Mouse (Mus musculus) MEL (cell line): ENCODE measurements around the gene Fgr. TPM values are rescaled to one million over a fixed set of nuclear protein-coding genes. Genes with fewer than 3 reads are reported as not detected.

Experiments used
- DNase-seq: peaks from one replicate; pipeline ENCODE4 v3.0.0; 2011; ENCODE audit warnings: low read depth, low spot score
- H3K27ac ChIP-seq: 2 replicates; pipeline ENCODE4 v1.5.1; 2012; ENCODE audit warnings: low read depth, mild to moderate bottlenecking, control low read depth, low read length, moderate library complexity; ENCODE audit not compliant: control insufficient read depth
- H3K27me3 ChIP-seq, 2 experiments: fragments of 150-350 bp in 1 of 2; sonication (generic) in 1 of 2; 2 replicates each; pipeline ENCODE4 v1.6.1; 2012; ENCODE audit warnings: low read length in 2 of 2, mild to moderate bottlenecking in 2 of 2, improper control_type of control experiment in 1 of 2, moderate library complexity in 1 of 2; ENCODE audit not compliant: insufficient read depth in 2 of 2, control insufficient read depth in 1 of 2
- H3K36me3 ChIP-seq, 2 experiments: 2 replicates each; pipeline ENCODE4 v1.6.1; 2012 to 2014; ENCODE audit warnings: low read length in 2 of 2, improper control_type of control experiment in 1 of 2, inconsistent platforms in 1 of 2, mild to moderate bottlenecking in 1 of 2; ENCODE audit not compliant: insufficient read depth in 2 of 2, control insufficient read depth in 1 of 2
- H3K4me1 ChIP-seq, 2 experiments: fragments of 150-350 bp in 1 of 2; sonication (generic) in 1 of 2; 2 replicates each; pipeline ENCODE4 v1.6.1; 2012; ENCODE audit warnings: low read length in 2 of 2, improper control_type of control experiment in 1 of 2, mild to moderate bottlenecking in 1 of 2; ENCODE audit not compliant: insufficient read depth in 2 of 2, control insufficient read depth in 1 of 2
- H3K4me3 ChIP-seq, 2 experiments: fragments of 150-350 bp in 1 of 2; sonication (generic) in 1 of 2; 2 replicates each; pipeline ENCODE4 v1.5.1; 2012; ENCODE audit warnings: low read depth in 2 of 2, low read length in 2 of 2, mild to moderate bottlenecking in 2 of 2, moderate library complexity in 2 of 2, control low read depth in 1 of 2, improper control_type of control experiment in 1 of 2; ENCODE audit not compliant: control insufficient read depth in 1 of 2, insufficient read depth in 1 of 2
- H3K79me2 ChIP-seq: 2 replicates; pipeline ENCODE4 v1.6.1; 2012; ENCODE audit warnings: mild to moderate bottlenecking, low read length, moderate library complexity; ENCODE audit not compliant: control insufficient read depth, poor library complexity, insufficient read depth
- H3K9ac ChIP-seq: 2 replicates; pipeline ENCODE4 v1.6.1; 2012; ENCODE audit warnings: low read depth, mild to moderate bottlenecking, control low read depth, low read length, moderate library complexity; ENCODE audit not compliant: control insufficient read depth, poor library complexity, severe bottlenecking
- H3K9me3 ChIP-seq: fragments of 150-350 bp; sonication (generic); replicated peaks from 2 replicates; pipeline ENCODE4 v1.6.1; 2012; ENCODE audit warnings: mild to moderate bottlenecking, low read length, improper control_type of control experiment, moderate library complexity; ENCODE audit not compliant: insufficient read depth
- CHD1 ChIP-seq: IDR thresholded peaks from 2 replicates; pipeline ENCODE4 v1.6.1; 2012; ENCODE audit warnings: low read depth, mild to moderate bottlenecking, inconsistent platforms, low read length, improper control_type of control experiment
- CTCF ChIP-seq, 3 experiments: IDR thresholded peaks in 2 of 3; conservative IDR thresholded peaks in 1 of 3; 2 replicates each; pipeline ENCODE4 v1.5.1; 2011 to 2012; ENCODE audit warnings: low read length in 3 of 3, low read depth in 2 of 3, mild to moderate bottlenecking in 2 of 3, improper control_type of control experiment in 1 of 3, inconsistent platforms in 1 of 3, mixed read lengths in 1 of 3, moderate library complexity in 1 of 3; ENCODE audit not compliant: control insufficient read depth in 1 of 3, insufficient read depth in 1 of 3, poor library complexity in 1 of 3, severe bottlenecking in 1 of 3
- EP300 ChIP-seq, 2 experiments: IDR thresholded peaks; 2 replicates each; pipeline ENCODE4 v1.6.1; 2011; ENCODE audit warnings: improper control_type of control experiment in 2 of 2, low read length in 2 of 2, low read depth in 1 of 2, mild to moderate bottlenecking in 1 of 2
- ETS1 ChIP-seq: IDR thresholded peaks from 2 replicates; pipeline ENCODE4 v1.6.1; 2012; ENCODE audit warnings: low read depth, mild to moderate bottlenecking, inconsistent platforms, low read length, improper control_type of control experiment, moderate library complexity
- GABPA ChIP-seq: IDR thresholded peaks from 2 replicates; pipeline ENCODE4 v1.6.1; 2012; ENCODE audit warnings: low read depth, mild to moderate bottlenecking, inconsistent platforms, low read length, improper control_type of control experiment, moderate library complexity
- HCFC1 ChIP-seq: IDR thresholded peaks from 2 replicates; pipeline ENCODE4 v1.6.1; 2012; ENCODE audit warnings: low read depth, mild to moderate bottlenecking, inconsistent platforms, low read length, improper control_type of control experiment, moderate library complexity
- MAZ ChIP-seq: IDR thresholded peaks from 2 replicates; pipeline ENCODE4 v1.6.1; 2012; ENCODE audit warnings: low read depth, mild to moderate bottlenecking, inconsistent platforms, low read length, improper control_type of control experiment
- MEF2A ChIP-seq: IDR thresholded peaks from 2 replicates; pipeline ENCODE4 v1.6.1; 2014; ENCODE audit warnings: low read depth, mild to moderate bottlenecking, inconsistent platforms, low read length, improper control_type of control experiment; ENCODE audit not compliant: poor library complexity, insufficient replicate concordance, severe bottlenecking; ENCODE audit errors: extremely low read depth
- NELFE ChIP-seq: IDR thresholded peaks from 2 replicates; pipeline ENCODE4 v1.6.1; 2011; ENCODE audit warnings: low read depth, low read length, improper control_type of control experiment
- POLR2A ChIP-seq, 2 experiments: IDR thresholded peaks; 2 replicates each; pipeline ENCODE4 v1.6.1; 2011 to 2012; ENCODE audit warnings: low read length in 2 of 2, mild to moderate bottlenecking in 2 of 2, control low read depth in 1 of 2, improper control_type of control experiment in 1 of 2, low read depth in 1 of 2, moderate library complexity in 1 of 2; ENCODE audit not compliant: control insufficient read depth in 1 of 2, insufficient read depth in 1 of 2, poor library complexity in 1 of 2
- RAD21 ChIP-seq: IDR thresholded peaks from 2 replicates; pipeline ENCODE4 v1.6.1; 2011; ENCODE audit warnings: mild to moderate bottlenecking, low read depth, low read length, improper control_type of control experiment
- SIN3A ChIP-seq: IDR thresholded peaks from 2 replicates; pipeline ENCODE4 v1.6.1; 2012; ENCODE audit warnings: low read length, improper control_type of control experiment, inconsistent platforms
- SMC3 ChIP-seq: IDR thresholded peaks from 2 replicates; pipeline ENCODE4 v1.6.1; 2011; ENCODE audit warnings: low read depth, low read length, improper control_type of control experiment
- TBP ChIP-seq: IDR thresholded peaks from 2 replicates; pipeline ENCODE4 v1.8.0; 2011; ENCODE audit warnings: low read depth, low read length, improper control_type of control experiment
- TCF12 ChIP-seq: IDR thresholded peaks from 2 replicates; pipeline ENCODE4 v1.6.1; 2014; ENCODE audit warnings: low read depth, mild to moderate bottlenecking, inconsistent platforms, low read length, improper control_type of control experiment, moderate library complexity
- ZC3H11A ChIP-seq: IDR thresholded peaks from 2 replicates; pipeline ENCODE4 v1.6.1; 2012; ENCODE audit warnings: low read depth, mild to moderate bottlenecking, inconsistent platforms, low read length, improper control_type of control experiment
- ZNF384 ChIP-seq: IDR thresholded peaks from 2 replicates; pipeline ENCODE4 v1.6.1; 2012; ENCODE audit warnings: low read depth, mild to moderate bottlenecking, inconsistent platforms, low read length, improper control_type of control experiment
- polyA plus RNA-seq, 2 experiments: library from polyadenylated mRNA; stranded (reverse) in 1 of 2; unstranded in 1 of 2; fragments of >175 nt in 1 of 2; fragments of >200 nt in 1 of 2; gene quantifications; 2 replicates each; pipeline versions ENCODE4 v1.2.1 to v1.2.4; 2012; ENCODE audit warnings: low replicate concordance in 2 of 2, low read depth in 1 of 2; ENCODE audit not compliant: insufficient read length in 2 of 2, insufficient read depth in 1 of 2, missing spikeins in 1 of 2
- total RNA-seq: library from RNA; depleted of rRNA; stranded (reverse); fragments of 300-350 nt; gene quantifications from 2 replicates; pipeline ENCODE4 v1.2.3, GENCODE M21; 2012

The Fgr gene
- total and polyA plus RNA-seq, 3 experiments = not detected

GRCm38 (mm10) chr4:132944776-132945175 is 29.1 kb upstream of the Fgr start:
- peaks cover 0 to 10% of the 10 kb centered on the region in 2 experiments; a peak in 2 of 4 replicates for H3K4me1 ChIP-seq
- no peak for DNase-seq
- TF ChIP-seq ZNF384 (no peak), ETS1 (no peak), SMC3 (no peak), RAD21 (no peak), MEF2A (no peak)
- no peaks in the 10 kb centered on the region; a peak in 1 of 4 replicates for H3K27me3 ChIP-seq
- H3K4me3 ChIP-seq = no peak overlapping the region
- H3K9ac ChIP-seq = no peak overlapping the region
- H3K36me3 ChIP-seq = peaks cover 0 to 4% of the 10 kb centered on the region in 2 experiments; a peak in 2 of 4 replicates
- no peak overlapping the region for H3K27ac ChIP-seq
- H3K79me2 ChIP-seq = peaks cover 1% of the 10 kb centered on the region; the same call in 1 of the 2 replicates
- H3K9me3 ChIP-seq = no peaks in the 10 kb centered on the region

GRCm38 (mm10) chr4:132945261-132946046 is 28.4 kb upstream of the Fgr start:
- TF ChIP-seq CTCF (IDR thresholded peaks at IDR 0.05 in 2 of 3, conservative IDR thresholded peaks at IDR 0.05 in 1 of 3; ENCODE audit: control insufficient read depth in 1 of 3, insufficient read depth in 1 of 3, low read depth in 2 of 3, low read length in 3 of 3, poor library complexity in 1 of 3, severe bottlenecking in 1 of 3) (peak; percentile 92 to 96 (median 94)), TCF12 (0 out of 2 replicates have a peak, but pooled peaks have one; percentile 5), EP300 (IDR thresholded peaks at IDR 0.05; ENCODE audit: low read depth in 1 of 2, low read length in 2 of 2) (no peak), TBP (0 out of 2 replicates have a peak, but pooled peaks have one; percentile 16), MAZ (peak; percentile 49; the same call in 1 of the 2 replicates), SIN3A (no peak; the same call in 1 of the 2 replicates), POLR2A (IDR thresholded peaks at IDR 0.05; ENCODE audit: control insufficient read depth in 1 of 2, insufficient read depth in 1 of 2, low read depth in 1 of 2, low read length in 2 of 2, poor library complexity in 1 of 2) (peak in 1 of 2 experiments; percentile 42; a peak in 1 of 4 replicates), SMC3 (peak; percentile 95), GABPA (no peak), HCFC1 (0 out of 2 replicates have a peak, but pooled peaks have one; percentile 18), ZC3H11A (peak; percentile 85), NELFE (peak; percentile 33), CHD1 (no peak), RAD21 (peak; percentile 90)
- TF ChIP-seq, all 39 proteins: peak for 10
- no peaks in the 10 kb centered on the region; a peak in 1 of 4 replicates for H3K27me3 ChIP-seq
- peak overlapping the region; percentile 26; the same call in 1 of the 2 replicates for H3K27ac ChIP-seq
- H3K9me3 ChIP-seq = no peaks in the 10 kb centered on the region
- H3K9ac ChIP-seq = peak overlapping the region; percentile 79
- H3K79me2 ChIP-seq = peaks cover 1% of the 10 kb centered on the region; the same call in 1 of the 2 replicates
- H3K4me3 ChIP-seq = peak overlapping the region; percentile 24 to 55; a peak in 3 of 4 replicates
- peaks cover 0 to 4% of the 10 kb centered on the region in 2 experiments; a peak in 2 of 4 replicates for H3K36me3 ChIP-seq
- peaks cover 0 to 10% of the 10 kb centered on the region in 2 experiments; a peak in 2 of 4 replicates for H3K4me1 ChIP-seq
- DNase-seq = peak; percentile 90
